Comparison of ENCODE assay signal across 8 mouse cellular contexts in the genomic region with DNA sequence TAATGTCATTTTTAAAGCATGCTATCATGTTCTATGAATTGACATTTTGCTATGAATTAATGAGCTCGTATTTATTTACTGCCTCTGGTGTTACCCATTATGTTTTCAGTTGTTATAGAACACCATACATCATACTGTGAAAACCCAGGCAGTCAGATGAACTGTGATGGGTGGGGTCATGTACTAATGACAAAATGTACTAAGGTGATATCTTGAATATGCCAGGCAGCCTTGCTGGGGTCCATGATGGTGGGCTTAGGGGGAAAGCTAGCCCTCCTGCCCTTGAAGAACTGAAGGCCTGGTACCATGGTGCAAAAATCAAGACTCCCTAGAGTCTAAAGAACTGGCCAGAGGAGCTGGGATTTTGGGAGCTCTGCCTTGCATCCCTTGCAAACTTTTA. TPM values are rescaled to one million over a fixed set of nuclear protein-coding genes. Genes with fewer than 3 reads are reported as not detected.
DNase-seq lines count a peak whose midpoint lies in the region; ATAC-seq and TF ChIP-seq lines count a peak whose summit lies in the region.

No protein-coding gene starts in this region.

- 0 out of 2 replicates have a peak, but pooled peaks cover 3% of the 10 kb centered on the region for H3K4me1 ChIP-seq in heart, embryonic 11.5 days (ENCODE audit: control insufficient read depth, insufficient read depth, low read length)
- peaks cover 11% of the 10 kb centered on the region for H3K4me1 ChIP-seq in testis, adult 2 months (ENCODE audit: control insufficient read depth, insufficient read depth, low read length)
- H3K4me1 ChIP-seq in limb, embryonic 14.5 days (ENCODE audit: control insufficient read depth, insufficient read depth, low read length): peaks cover 6% of the 10 kb centered on the region

- H3K4me3 ChIP-seq in heart, embryonic 11.5 days (ENCODE audit: low read depth, low read length): no peak overlapping the region
- no peak overlapping the region for H3K4me3 ChIP-seq in testis, adult 2 months (ENCODE audit: control insufficient read depth, low read depth, low read length)
- no peak overlapping the region for H3K4me3 ChIP-seq in limb, embryonic 14.5 days (replicated peaks; ENCODE audit: low read length)

- TF ChIP-seq CTCF in testis, adult 2 months (IDR thresholded peaks at IDR 0.05; ENCODE audit: control insufficient read depth, insufficient read depth, insufficient replicate concordance, low read depth, low read length): no peak

- H3K27me3 ChIP-seq in heart, embryonic 11.5 days (ENCODE audit: control insufficient read depth, insufficient read depth, low read length): no peaks in the 10 kb centered on the region
- H3K27me3 ChIP-seq in testis, adult 2 months (ENCODE audit: control insufficient read depth, insufficient read depth, low read length): no peaks in the 10 kb centered on the region
- no peaks in the 10 kb centered on the region for H3K27me3 ChIP-seq in limb, embryonic 14.5 days (ENCODE audit: control insufficient read depth, insufficient read depth, low read length)

- no peak for TF ChIP-seq POLR2A in testis, adult 2 months (IDR thresholded peaks at IDR 0.05; ENCODE audit: control insufficient read depth, low read depth, low read length)
- no peak for TF ChIP-seq POLR2A in limb, embryonic 14.5 days (IDR thresholded peaks at IDR 0.05; ENCODE audit: borderline replicate concordance, extremely low read depth, insufficient read depth, insufficient read length)

- WGBS in heart, embryonic 11.5 days (ENCODE audit: insufficient replicate concordance): 76% methylated on average over 1 of the region's 1 CpGs
- 70% methylated on average over 1 of the region's 1 CpGs for WGBS in limb, embryonic 14.5 days

- H3K9ac ChIP-seq in heart, embryonic 11.5 days (ENCODE audit: low read depth, low read length): peak overlapping the region; percentile 47
- peak overlapping the region; percentile 49; the same call in 1 of the 2 replicates for H3K9ac ChIP-seq in limb, embryonic 14.5 days (ENCODE audit: low read depth, low read length, severe bottlenecking)

- no peak for ATAC-seq in heart, embryonic 11.5 days (replicated peaks; ENCODE audit: insufficient number of reproducible peaks, low FRiP score, low TSS enrichment)
- ATAC-seq in limb, embryonic 14.5 days (ENCODE audit: low FRiP score, low read depth): no peak
- no peak for ATAC-seq in erythroid progenitor cell, adult 5-6 weeks (replicated peaks; ENCODE audit: low FRiP score, poor library complexity, severe bottlenecking)

- H3K9me3 ChIP-seq in heart, embryonic 11.5 days (replicated peaks; ENCODE audit: control insufficient read depth, low read length): no peaks in the 10 kb centered on the region
- no peaks in the 10 kb centered on the region for H3K9me3 ChIP-seq in limb, embryonic 14.5 days (ENCODE audit: control insufficient read depth, low read length)

- no peak for DNase-seq in heart, adult 11 months
- DNase-seq in testis, postnatal 14 days (ENCODE audit: low spot score): no peak
- no peak for DNase-seq in limb, embryonic 14.5 days (ENCODE audit: low spot score)
- DNase-seq in MN1 (ENCODE audit: low spot score): no peak
- DNase-seq in T-cell, adult 2 months (ENCODE audit: low spot score): no peak

- H3K36me3 ChIP-seq in heart, embryonic 11.5 days (ENCODE audit: control insufficient read depth, insufficient read depth, low read length): no peaks in the 10 kb centered on the region
- no peaks in the 10 kb centered on the region for H3K36me3 ChIP-seq in testis, adult 2 months (ENCODE audit: control insufficient read depth, insufficient read depth, low read length)
- no peaks in the 10 kb centered on the region for H3K36me3 ChIP-seq in limb, embryonic 14.5 days (ENCODE audit: control insufficient read depth, insufficient read depth, low read length)

- peak overlapping the region; percentile 53 for H3K4me2 ChIP-seq in heart, embryonic 11.5 days
- no peak overlapping the region for H3K4me2 ChIP-seq in limb, embryonic 14.5 days (replicated peaks; ENCODE audit: low read depth, low read length, severe bottlenecking)

- no peak overlapping the region for H3K27ac ChIP-seq in heart, embryonic 11.5 days (ENCODE audit: low read depth, low read length)
- peak overlapping the region; percentile 54 for H3K27ac ChIP-seq in testis, adult 2 months (ENCODE audit: control insufficient read depth, insufficient read depth, low read depth, low read length)
- H3K27ac ChIP-seq in limb, embryonic 14.5 days (replicated peaks; ENCODE audit: low read depth, low read length): peak overlapping the region; percentile 65; the same call in 1 of the 2 replicates

RNA-seq across cellular contexts. Expression of a gene that starts 8.0 kb away (rescaled TPM):
- 6.2 and 10.1 TPM in 2 replicates for polyA plus RNA-seq in heart, embryonic 11.5 days (2014; fragmentation: Nextera tagmentation; extraction: Ambion mirVana)
- polyA plus RNA-seq in testis, adult 2 months (2012; rRNA removed): 7.0 and 8.1 TPM in 2 replicates
- polyA plus RNA-seq in limb, embryonic 14.5 days (2012; rRNA removed): 12.3 and 13.0 TPM in 2 replicates
- 12.4 and 14.0 TPM in 2 replicates for polyA plus RNA-seq in limb, embryonic 14.5 days (2014; fragmentation: Nextera tagmentation; extraction: Ambion mirVana)
- total RNA-seq in erythroid progenitor cell, adult 5-6 weeks (2015; ENCODE audit: low replicate concordance): 1.4 and 10.1 TPM in 2 replicates
- total RNA-seq in erythroid progenitor cell, adult 5-6 weeks (2017; ENCODE audit: low replicate concordance): 4.8 and 11.3 TPM in 2 replicates

RNA-seq across cellular contexts. Expression of a gene that starts 31.7 kb away (rescaled TPM):
- polyA plus RNA-seq in heart, embryonic 11.5 days (2014; fragmentation: Nextera tagmentation; extraction: Ambion mirVana): 797 and 913 TPM in 2 replicates
- 331 and 365 TPM in 2 replicates for polyA plus RNA-seq in testis, adult 2 months (2012; rRNA removed)
- 306 and 318 TPM in 2 replicates for polyA plus RNA-seq in limb, embryonic 14.5 days (2012; rRNA removed)
- polyA plus RNA-seq in limb, embryonic 14.5 days (2014; fragmentation: Nextera tagmentation; extraction: Ambion mirVana): 1,221 and 1,299 TPM in 2 replicates
- 96.0 and 222 TPM in 2 replicates for total RNA-seq in erythroid progenitor cell, adult 5-6 weeks (2015; ENCODE audit: low replicate concordance)
- total RNA-seq in erythroid progenitor cell, adult 5-6 weeks (2017; ENCODE audit: low replicate concordance): 92.8 and 101 TPM in 2 replicates

RNA-seq across cellular contexts. Expression of a gene that starts 57.5 kb away (rescaled TPM):
- polyA plus RNA-seq in heart, embryonic 11.5 days (2014; fragmentation: Nextera tagmentation; extraction: Ambion mirVana): 243 and 280 TPM in 2 replicates
- 31.7 and 33.7 TPM in 2 replicates for polyA plus RNA-seq in testis, adult 2 months (2012; rRNA removed)
- polyA plus RNA-seq in limb, embryonic 14.5 days (2012; rRNA removed): 81.1 and 127 TPM in 2 replicates
- polyA plus RNA-seq in limb, embryonic 14.5 days (2014; fragmentation: Nextera tagmentation; extraction: Ambion mirVana): 245 and 262 TPM in 2 replicates
- total RNA-seq in erythroid progenitor cell, adult 5-6 weeks (2015; ENCODE audit: low replicate concordance): 70.0 and 102 TPM in 2 replicates
- 46.8 and 113 TPM in 2 replicates for total RNA-seq in erythroid progenitor cell, adult 5-6 weeks (2017; ENCODE audit: low replicate concordance)
